Mouse (Mus musculus) limb, embryonic 13.5 days (tissue): ENCODE results near the gene Macrod2. TPM values are rescaled to one million over a fixed set of nuclear protein-coding genes. Genes with fewer than 3 reads are reported as not detected.

Source experiments
- ATAC-seq: fragments of 200-750 bp; cut with Nextera tagmentation; 2 replicates; pipeline ENCODE4 v1.8.0; 2017; ENCODE audit warnings: low read depth, moderate number of reproducible peaks, moderate TSS enrichment; ENCODE audit not compliant: low FRiP score
- H3K27ac ChIP-seq: fragments of 300-500 bp; sonication (generic); 2 replicates; pipeline ENCODE4 v1.5.1; 2015; ENCODE audit warnings: inconsistent platforms, mild to moderate bottlenecking, moderate library complexity
- H3K27me3 ChIP-seq: fragments of 300-500 bp; sonication (generic); 2 replicates; pipeline ENCODE4 v1.6.1; 2015; ENCODE audit warnings: mild to moderate bottlenecking, inconsistent platforms
- H3K36me3 ChIP-seq: fragments of 300-500 bp; sonication (generic); 2 replicates; pipeline ENCODE4 v1.6.1; 2015; ENCODE audit warnings: inconsistent platforms, mild to moderate bottlenecking, moderate library complexity
- H3K4me1 ChIP-seq: fragments of 300-500 bp; sonication (generic); 2 replicates; pipeline ENCODE4 v1.6.1; 2015; ENCODE audit warnings: inconsistent platforms
- H3K4me2 ChIP-seq: fragments of 300-500 bp; sonication (generic); replicated peaks from 2 replicates; pipeline ENCODE4 v1.6.1; 2015; ENCODE audit warnings: inconsistent platforms, mild to moderate bottlenecking, moderate library complexity
- H3K4me3 ChIP-seq: fragments of 300-500 bp; sonication (generic); 2 replicates; pipeline ENCODE4 v1.5.1; 2015; ENCODE audit warnings: moderate library complexity, mild to moderate bottlenecking, inconsistent platforms
- H3K9ac ChIP-seq: fragments of 300-500 bp; sonication (generic); 2 replicates; pipeline ENCODE4 v1.6.1; 2015; ENCODE audit warnings: mild to moderate bottlenecking, inconsistent platforms
- H3K9me3 ChIP-seq: fragments of 300-500 bp; sonication (generic); 2 replicates; pipeline ENCODE4 v1.6.1; 2016; ENCODE audit warnings: inconsistent platforms
- WGBS: fragments of 180-500 bp; shearing (Covaris S2); methylation state at CpG from one replicate; pipeline ENCODE4 v1.1.7; 2015; 5-methylcytosine and 5-hydroxymethylcytosine counted together
- polyA plus RNA-seq: library from polyadenylated mRNA; unstranded; fragments of >200 nt; fragmentation: Nextera tagmentation; extraction: Ambion mirVana; gene quantifications from 2 replicates; pipeline ENCODE4 v1.2.1, GENCODE M21; 2015

Gene Macrod2
- polyA plus RNA-seq, 1 experiment from 2014 or later: 36.9 TPM

DNA sequence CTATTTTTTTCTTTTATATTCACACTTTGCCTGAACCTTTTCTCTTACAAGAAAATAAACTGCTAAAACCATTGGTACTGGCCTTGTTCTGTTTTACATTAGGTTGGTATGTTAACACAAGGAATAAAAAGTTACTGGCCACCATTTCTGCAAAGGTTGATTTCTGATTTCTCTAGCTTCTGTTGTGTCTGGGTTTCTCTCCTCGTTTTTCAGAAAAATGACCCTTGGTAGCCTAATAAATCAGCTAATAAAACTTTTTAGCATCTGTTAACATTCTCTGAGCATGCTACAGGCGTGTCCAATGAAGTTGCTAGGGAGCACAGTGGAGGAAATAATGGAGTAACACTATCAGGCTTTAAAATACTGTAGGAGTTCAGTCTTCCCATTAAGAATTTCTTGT is 1161.6 kb downstream of the Macrod2 start:
- ATAC-seq: peak; percentile 82
- no peak overlapping the region for H3K27ac ChIP-seq
- peaks cover 17% of the 10 kb centered on the region for H3K4me1 ChIP-seq
- no peaks in the 10 kb centered on the region for H3K36me3 ChIP-seq
- H3K9me3 ChIP-seq: no peaks in the 10 kb centered on the region
- no peak overlapping the region for H3K4me3 ChIP-seq
- WGBS: 8% methylated on average over 2 of the region's 2 CpGs
- H3K4me2 ChIP-seq: no peak overlapping the region
- no peak overlapping the region for H3K9ac ChIP-seq
- H3K27me3 ChIP-seq: peaks cover 26% of the 10 kb centered on the region

DNA sequence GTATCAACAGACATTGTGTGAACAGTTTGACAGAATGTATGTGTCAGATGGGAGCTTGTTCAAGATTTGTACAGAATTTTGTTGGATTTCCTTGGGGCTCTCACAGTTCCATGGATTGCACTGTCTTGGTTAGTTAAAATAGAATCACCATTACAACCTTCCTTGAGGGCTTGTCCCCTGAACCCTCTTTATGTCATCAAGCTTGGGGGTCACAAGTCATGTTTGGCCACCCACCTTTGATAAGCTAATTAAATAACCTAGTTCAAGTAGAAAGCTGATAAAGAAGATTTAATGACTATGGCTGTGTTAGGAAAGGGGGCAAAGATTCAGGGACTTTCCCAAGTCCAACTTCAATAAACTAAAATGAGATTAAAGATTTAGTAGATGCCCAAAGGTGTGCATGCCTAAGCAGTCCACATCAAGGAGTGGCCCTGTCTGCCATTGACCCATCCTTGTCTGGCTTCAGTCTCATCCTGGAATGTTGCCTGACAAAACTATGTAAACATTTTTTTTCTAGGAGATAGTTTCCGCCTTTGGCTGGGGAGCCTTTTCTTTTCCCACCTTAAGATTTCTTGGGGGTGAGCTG is 1163.2 kb downstream of the Macrod2 start:
- Histone ChIP-seq H3K9me3 (no peaks in the 10 kb centered on the region), H3K4me2 (no peak overlapping the region), H3K36me3 (no peaks in the 10 kb centered on the region), H3K9ac (no peak overlapping the region), H3K4me1 (peaks cover 17% of the 10 kb centered on the region), H3K4me3 (no peak overlapping the region), H3K27me3 (peaks cover 24% of the 10 kb centered on the region), H3K27ac (no peak overlapping the region)
- no peak for ATAC-seq
- WGBS: 92% methylated on average over 1 of the region's 1 CpGs

DNA sequence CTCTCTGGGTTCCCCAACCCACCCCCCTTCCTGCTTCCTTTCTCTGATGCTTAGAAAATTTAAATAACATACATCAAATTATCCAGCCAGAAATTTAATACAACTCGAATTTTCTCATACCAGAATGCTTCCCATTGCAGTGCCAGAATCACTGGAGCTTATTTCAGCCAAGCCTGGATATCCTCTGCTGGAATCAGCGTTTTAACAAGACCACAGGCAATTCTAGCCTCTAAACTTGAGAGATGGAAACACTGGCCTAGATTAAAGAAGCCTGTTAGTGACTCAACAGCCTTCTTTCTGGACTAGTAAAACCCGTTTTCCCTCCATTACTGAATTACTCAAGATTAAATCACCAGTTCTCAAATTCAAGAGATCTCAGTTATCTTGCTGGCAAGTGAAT is 1170.9 kb downstream of the Macrod2 start:
- WGBS: 18% methylated on average over 3 of the region's 3 CpGs
- no peaks in the 10 kb centered on the region for H3K9me3 ChIP-seq

DNA sequence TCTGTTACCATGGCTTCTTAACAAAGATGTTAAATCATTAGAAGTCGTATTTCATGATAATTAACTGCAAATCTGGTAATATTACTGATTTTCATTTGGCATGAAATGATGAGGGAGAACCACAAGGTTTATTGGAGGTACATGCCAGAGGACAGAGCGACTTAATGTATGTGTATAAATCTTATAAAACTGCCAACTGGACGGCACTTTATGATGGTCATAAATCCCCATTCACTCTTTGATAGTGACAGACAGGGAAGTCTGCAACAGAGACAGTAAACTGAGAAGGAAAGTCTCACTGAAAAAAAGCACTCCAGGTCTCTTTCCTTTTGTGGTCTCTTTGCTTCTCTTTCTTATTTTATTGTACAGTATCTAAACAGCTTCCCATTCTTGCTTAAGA is 1176.3 kb downstream of the Macrod2 start:
- Histone ChIP-seq H3K4me2 (no peak overlapping the region), H3K27me3 (no peaks in the 10 kb centered on the region), H3K27ac (no peak overlapping the region), H3K36me3 (no peaks in the 10 kb centered on the region), H3K9me3 (no peaks in the 10 kb centered on the region), H3K4me1 (peaks cover 1% of the 10 kb centered on the region; the same call in 1 of the 2 replicates), H3K9ac (no peak overlapping the region), H3K4me3 (no peak overlapping the region)
- no peak for ATAC-seq
- WGBS: 0% methylated on average over 3 of the region's 3 CpGs

More for the DNA sequence above, 1170.9 kb downstream of the Macrod2 start:
- Histone ChIP-seq H3K27ac (no peak overlapping the region), H3K27me3 (peaks cover 15% of the 10 kb centered on the region), H3K36me3 (no peaks in the 10 kb centered on the region), H3K4me2 (no peak overlapping the region), H3K9ac (no peak overlapping the region), H3K4me3 (no peak overlapping the region), H3K4me1 (peaks cover 10% of the 10 kb centered on the region; the same call in 1 of the 2 replicates)
- peak; percentile 44; the same call in 1 of the 2 replicates for ATAC-seq

DNA sequence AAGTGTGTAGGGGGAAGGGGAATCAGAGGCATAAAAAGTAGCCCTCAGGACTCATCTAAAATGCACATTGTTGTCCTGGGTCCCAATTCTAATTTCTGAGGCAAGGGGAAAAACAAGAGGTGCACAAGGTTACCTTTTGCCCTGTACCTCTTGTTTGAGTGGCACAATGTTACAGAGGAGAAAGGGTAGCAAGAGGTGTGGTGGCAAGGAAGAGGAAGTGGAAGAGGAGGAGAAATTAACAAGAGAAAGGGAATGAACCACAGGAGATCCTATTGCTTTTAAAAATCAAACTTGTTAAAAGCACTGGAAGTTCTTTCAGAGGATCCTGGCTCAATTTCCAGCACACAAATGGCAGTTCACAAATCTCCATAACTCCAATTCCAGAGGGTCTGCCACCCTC is 1183.1 kb downstream of the Macrod2 start:
- H3K27me3 ChIP-seq: no peaks in the 10 kb centered on the region
- ATAC-seq: no peak
- H3K36me3 ChIP-seq: no peaks in the 10 kb centered on the region
- peaks cover 6% of the 10 kb centered on the region for H3K4me1 ChIP-seq
- H3K4me2 ChIP-seq: no peak overlapping the region
- no peak overlapping the region for H3K27ac ChIP-seq
- H3K9me3 ChIP-seq: no peaks in the 10 kb centered on the region
- no peak overlapping the region for H3K9ac ChIP-seq
- no peak overlapping the region for H3K4me3 ChIP-seq

DNA sequence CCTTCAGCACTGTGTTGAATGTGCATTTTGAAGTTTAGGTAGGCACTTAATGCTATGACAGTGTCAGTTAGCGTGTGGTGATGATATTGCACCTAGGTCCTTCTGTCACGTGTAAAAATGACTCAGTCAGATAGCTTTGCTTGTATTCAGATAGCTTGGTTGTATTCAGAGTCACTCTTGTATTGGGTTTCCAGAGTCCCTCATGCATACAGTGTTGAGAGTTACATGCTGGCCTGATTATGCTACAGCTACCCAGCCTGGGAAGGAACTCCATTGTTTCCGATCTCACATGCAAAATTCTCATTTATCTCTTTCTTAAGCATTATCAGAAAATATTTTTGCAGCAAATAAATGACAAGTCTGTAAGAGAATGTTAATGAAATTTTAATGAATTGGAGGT is 1187.3 kb downstream of the Macrod2 start:
- Histone ChIP-seq H3K36me3 (no peaks in the 10 kb centered on the region), H3K4me3 (no peak overlapping the region), H3K4me1 (peaks cover 21% of the 10 kb centered on the region), H3K9me3 (no peaks in the 10 kb centered on the region), H3K27ac (no peak overlapping the region), H3K9ac (no peak overlapping the region), H3K4me2 (no peak overlapping the region), H3K27me3 (no peaks in the 10 kb centered on the region)
- WGBS: 55% methylated on average over 3 of the region's 3 CpGs
- no peak for ATAC-seq

DNA sequence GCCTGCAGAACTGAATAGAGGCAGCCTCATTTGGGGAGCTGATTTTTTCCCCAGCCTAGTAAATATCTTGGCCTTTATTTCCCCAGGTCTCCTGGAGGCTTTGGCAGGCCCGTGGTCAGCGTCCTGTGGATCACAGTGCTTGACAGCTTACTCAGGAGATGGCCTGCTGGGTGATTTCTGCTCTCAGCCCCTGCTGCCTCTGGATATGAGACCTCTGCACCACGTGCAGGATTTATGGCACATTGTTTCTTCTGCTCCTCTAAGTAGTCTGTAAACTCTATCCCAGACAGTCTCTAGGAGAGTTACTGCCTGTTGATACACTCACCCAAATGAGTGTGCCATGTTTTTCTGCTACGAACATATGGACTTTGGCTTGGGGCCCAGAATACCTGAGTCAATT is 1187.8 kb downstream of the Macrod2 start:
- Histone ChIP-seq H3K4me1 (peaks cover 21% of the 10 kb centered on the region), H3K4me3 (no peak overlapping the region), H3K27ac (peak overlapping the region; percentile 39; the same call in 1 of the 2 replicates), H3K4me2 (no peak overlapping the region), H3K36me3 (no peaks in the 10 kb centered on the region), H3K27me3 (no peaks in the 10 kb centered on the region), H3K9me3 (no peaks in the 10 kb centered on the region), H3K9ac (no peak overlapping the region)
- peak; percentile 90 for ATAC-seq
- 4% methylated on average over 4 of the region's 4 CpGs for WGBS

DNA sequence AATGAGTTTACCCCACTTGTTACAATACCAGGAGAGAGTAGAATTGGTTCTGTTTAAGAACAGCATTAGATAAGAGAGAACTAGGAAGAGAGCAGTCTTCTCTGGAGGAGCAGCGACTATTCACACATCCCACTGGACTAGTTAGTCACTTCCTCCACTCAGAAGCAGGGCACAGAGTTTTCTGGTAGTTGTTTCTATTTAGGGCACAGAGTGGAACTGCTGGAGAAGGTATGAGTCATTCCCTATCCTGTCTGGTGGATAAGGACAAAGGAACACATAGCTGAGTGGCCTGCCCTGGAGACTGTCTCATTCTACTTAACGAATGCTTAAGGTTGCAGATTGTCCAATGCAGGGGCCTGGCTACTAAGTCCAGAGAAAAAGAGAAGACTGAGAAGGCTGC is 1192.2 kb downstream of the Macrod2 start:
- no peaks in the 10 kb centered on the region for H3K9me3 ChIP-seq
- no peak overlapping the region for H3K27ac ChIP-seq
- no peak for ATAC-seq
- H3K4me1 ChIP-seq: peaks cover 28% of the 10 kb centered on the region
- WGBS: 66% methylated on average over 2 of the region's 2 CpGs
- no peak overlapping the region for H3K9ac ChIP-seq
- no peak overlapping the region for H3K4me2 ChIP-seq
- no peaks in the 10 kb centered on the region for H3K27me3 ChIP-seq
- H3K4me3 ChIP-seq: no peak overlapping the region
- no peaks in the 10 kb centered on the region for H3K36me3 ChIP-seq

DNA sequence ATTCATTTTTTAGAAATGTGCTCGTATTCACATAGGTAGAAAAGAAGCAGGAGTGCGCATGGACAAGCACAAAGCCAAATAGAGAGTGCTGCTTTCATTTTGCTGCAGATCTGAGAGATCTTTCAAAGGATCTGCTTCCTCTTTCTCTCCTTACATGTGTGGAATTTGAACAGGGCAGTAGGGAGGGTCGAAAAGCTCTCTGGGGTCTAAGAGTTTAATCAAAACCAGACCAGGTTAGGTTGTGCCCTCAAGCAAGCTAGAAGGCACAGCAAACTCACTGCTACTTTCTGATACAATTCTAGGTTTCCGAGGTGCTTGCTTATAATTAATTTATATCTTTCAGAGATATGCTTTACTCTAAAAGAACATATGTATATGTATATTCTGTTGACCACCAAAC is 1196.2 kb downstream of the Macrod2 start:
- Histone ChIP-seq H3K4me1 (peaks cover 15% of the 10 kb centered on the region), H3K27me3 (no peaks in the 10 kb centered on the region), H3K27ac (no peak overlapping the region), H3K36me3 (no peaks in the 10 kb centered on the region), H3K4me2 (0 out of 2 replicates have a peak overlapping the region, but pooled peaks have one; percentile 14), H3K9ac (no peak overlapping the region), H3K4me3 (no peak overlapping the region), H3K9me3 (no peaks in the 10 kb centered on the region)
- WGBS: 17% methylated on average over 4 of the region's 4 CpGs
- ATAC-seq: no peak

DNA sequence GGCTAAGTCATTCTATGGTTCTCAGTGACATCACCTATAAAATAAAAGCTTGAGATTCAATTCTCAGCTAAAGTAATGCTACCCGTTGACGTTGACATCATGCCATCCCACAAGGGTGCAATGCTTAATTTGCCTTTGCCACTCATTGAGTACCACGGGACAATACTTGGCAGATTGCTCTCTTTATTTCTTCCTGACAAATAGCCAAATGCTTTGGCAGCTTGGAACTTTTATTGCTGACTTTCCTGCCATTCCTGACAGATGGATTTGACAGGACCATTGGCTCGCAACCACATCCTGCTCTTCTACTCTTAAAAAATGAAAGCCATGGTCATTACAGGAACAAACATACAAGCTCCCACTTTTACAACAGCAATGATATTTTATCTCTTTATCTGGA is 1199.7 kb downstream of the Macrod2 start:
- Histone ChIP-seq H3K4me3 (no peak overlapping the region), H3K27me3 (no peaks in the 10 kb centered on the region), H3K4me1 (peaks cover 12% of the 10 kb centered on the region), H3K27ac (no peak overlapping the region), H3K36me3 (no peaks in the 10 kb centered on the region), H3K9me3 (no peaks in the 10 kb centered on the region), H3K4me2 (no peak overlapping the region), H3K9ac (no peak overlapping the region)
- no peak for ATAC-seq
- WGBS: 63% methylated on average over 4 of the region's 4 CpGs

DNA sequence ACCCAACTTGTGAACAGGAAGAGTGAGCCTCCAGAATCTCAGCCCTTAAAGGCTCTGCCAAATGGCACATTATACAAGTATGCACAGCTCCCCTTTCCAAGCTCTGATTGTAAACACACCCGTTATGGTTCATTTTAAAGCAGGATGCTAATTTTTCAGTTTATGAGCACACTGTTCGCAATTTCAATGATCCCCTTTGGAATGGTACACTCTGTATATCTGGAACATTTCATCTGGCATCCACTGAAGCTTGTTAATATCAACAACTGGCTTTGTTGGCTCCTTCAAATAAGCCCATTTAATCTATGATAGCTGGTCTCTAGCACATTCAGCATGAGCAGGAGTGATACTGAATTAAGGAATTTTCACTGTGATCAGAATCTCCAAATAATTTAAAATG is 1222.6 kb downstream of the Macrod2 start:
- Histone ChIP-seq H3K4me1 (no peaks in the 10 kb centered on the region), H3K9me3 (no peaks in the 10 kb centered on the region), H3K4me3 (no peak overlapping the region), H3K9ac (no peak overlapping the region), H3K4me2 (no peak overlapping the region), H3K27ac (no peak overlapping the region), H3K27me3 (no peaks in the 10 kb centered on the region), H3K36me3 (no peaks in the 10 kb centered on the region)
- WGBS: 35% methylated on average over 2 of the region's 2 CpGs
- no peak for ATAC-seq

DNA sequence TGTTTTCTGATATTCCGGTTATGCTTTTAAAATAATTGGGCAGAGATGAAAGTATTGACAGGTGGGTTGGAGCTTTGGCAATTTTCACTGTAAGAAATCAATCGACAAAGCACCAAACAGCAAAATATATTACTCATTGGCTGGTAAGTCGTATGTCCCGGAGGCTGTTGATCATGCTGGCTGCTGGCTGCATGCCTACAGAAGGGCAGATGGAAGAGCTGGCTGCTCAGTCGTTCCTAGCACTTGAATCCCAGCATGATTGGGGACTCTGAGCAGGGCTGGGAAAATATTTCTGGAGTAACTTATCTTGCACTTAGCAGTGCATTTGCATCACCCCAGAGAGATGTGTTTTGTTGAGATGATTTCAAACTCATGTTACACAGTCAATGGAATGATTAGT is 1223.1 kb downstream of the Macrod2 start:
- no peaks in the 10 kb centered on the region for H3K4me1 ChIP-seq
- H3K4me3 ChIP-seq: no peak overlapping the region
- ATAC-seq: no peak
- no peaks in the 10 kb centered on the region for H3K9me3 ChIP-seq
- H3K36me3 ChIP-seq: no peaks in the 10 kb centered on the region
- H3K27me3 ChIP-seq: no peaks in the 10 kb centered on the region
- no peak overlapping the region for H3K9ac ChIP-seq
- H3K4me2 ChIP-seq: no peak overlapping the region
- no peak overlapping the region for H3K27ac ChIP-seq
- WGBS: 63% methylated on average over 5 of the region's 5 CpGs

DNA sequence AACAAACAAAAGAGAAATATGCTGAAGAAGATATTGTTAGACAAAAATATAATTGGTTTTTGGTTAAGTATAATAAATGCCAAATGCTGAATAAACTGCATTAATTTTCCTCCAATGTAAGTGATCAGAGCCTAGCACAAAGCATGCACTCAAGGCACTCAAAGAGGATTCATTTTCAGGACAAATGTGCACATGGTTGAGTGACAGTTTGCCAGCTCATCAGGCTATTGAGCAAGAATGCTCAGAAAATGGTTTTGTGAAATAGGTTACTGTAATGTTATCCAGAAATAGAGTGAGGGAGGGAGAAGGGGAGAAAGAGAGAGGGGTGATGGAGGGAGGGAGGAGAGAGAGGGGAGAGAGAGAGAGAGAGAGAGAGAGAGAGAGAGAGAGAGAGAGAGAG is 1268.9 kb downstream of the Macrod2 start:
- H3K9me3 ChIP-seq: no peaks in the 10 kb centered on the region
- no peaks in the 10 kb centered on the region for H3K4me1 ChIP-seq
- H3K27me3 ChIP-seq: no peaks in the 10 kb centered on the region
- ATAC-seq: no peak
- no peak overlapping the region for H3K4me3 ChIP-seq
- H3K36me3 ChIP-seq: no peaks in the 10 kb centered on the region
- H3K4me2 ChIP-seq: no peak overlapping the region
- no peak overlapping the region for H3K9ac ChIP-seq
- H3K27ac ChIP-seq: no peak overlapping the region
